Mouse (Mus musculus) brown adipose tissue, adult 24 weeks (tissue): ENCODE data around the gene Olfm2. TPM values are rescaled to one million over a fixed set of nuclear protein-coding genes. Genes with fewer than 3 reads are reported as not detected.

ENCODE experiments used
- H3K27ac ChIP-seq: fragments of 200-500 bp; replicated peaks from 2 replicates; pipeline ENCODE4 v1.5.1; 2012; ENCODE audit warnings: low read depth, mild to moderate bottlenecking, low read length
- H3K4me1 ChIP-seq: fragments of 200-500 bp; 2 replicates; pipeline ENCODE4 v1.6.1; 2012; ENCODE audit warnings: low read length, mixed read lengths; ENCODE audit not compliant: control insufficient read depth, insufficient read depth, insufficient read length
- H3K4me3 ChIP-seq: fragments of 200-500 bp; 2 replicates; pipeline ENCODE4 v1.5.1; 2012; ENCODE audit warnings: low read depth, mild to moderate bottlenecking, low read length, moderate library complexity; ENCODE audit not compliant: insufficient read depth
- polyA plus RNA-seq: library from polyadenylated mRNA; stranded (reverse); fragments of >200 nt; gene quantifications from 2 replicates; pipeline ENCODE4 v1.2.4, GENCODE M21; 2012; ENCODE audit not compliant: missing spikeins, insufficient read depth, insufficient read length

Gene Olfm2
- polyA plus RNA-seq, 1 experiment = not detected

DNA sequence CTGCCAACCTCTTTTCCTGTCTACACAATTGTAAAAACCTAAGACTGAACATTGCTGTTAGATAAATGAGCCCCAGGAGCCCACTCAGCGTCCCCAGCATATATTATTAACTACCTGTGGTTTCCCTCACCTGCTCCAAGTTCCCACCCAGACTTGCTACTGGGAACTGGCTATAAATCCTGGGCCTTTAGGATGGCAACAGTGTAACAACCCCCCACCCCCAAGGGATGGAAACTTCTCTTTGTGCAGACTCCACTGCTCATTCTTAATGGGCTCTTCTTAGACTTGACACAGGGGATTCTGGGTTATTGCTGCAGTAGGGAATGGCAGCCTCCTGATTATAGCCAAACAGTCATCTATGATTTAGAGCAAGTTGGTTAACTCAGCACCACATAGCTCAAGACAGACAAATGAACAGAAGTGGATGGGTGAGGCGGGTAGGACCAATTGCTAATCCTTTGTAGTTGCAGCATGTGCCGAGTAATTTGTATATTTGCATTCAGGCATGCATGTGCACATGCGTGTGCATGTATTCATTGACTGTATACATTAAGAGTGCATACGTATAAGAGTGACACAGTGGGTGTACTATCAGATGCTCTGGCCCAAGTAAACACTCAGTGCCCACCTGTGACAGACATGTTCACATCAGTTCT lies 81.0 kb downstream of the Olfm2 start:
- Histone ChIP-seq H3K27ac (no peak overlapping the region), H3K4me1 (no peaks in the 10 kb centered on the region), H3K4me3 (no peak overlapping the region)

DNA sequence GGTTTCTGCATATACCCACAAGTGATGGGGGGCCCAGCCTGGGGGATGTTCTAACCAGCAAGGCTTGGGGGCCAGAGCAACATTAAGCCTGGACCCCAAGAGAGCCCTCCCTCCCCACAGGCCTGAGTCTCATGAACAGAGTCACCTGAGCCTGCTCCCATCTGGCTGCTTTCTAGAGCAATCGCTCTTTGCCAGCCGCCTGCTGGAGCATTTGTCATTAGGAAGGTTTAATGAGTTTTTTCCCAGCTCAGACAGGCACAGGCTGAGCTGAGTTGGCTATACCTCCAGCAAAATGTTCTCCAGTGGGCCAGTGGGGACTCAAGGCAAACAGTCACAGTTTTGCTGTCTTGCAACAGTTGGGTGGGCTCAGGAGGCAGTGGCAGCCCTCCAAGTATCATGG lies 81.8 kb downstream of the Olfm2 start:
- Histone ChIP-seq H3K4me3 (no peak overlapping the region), H3K4me1 (no peaks in the 10 kb centered on the region), H3K27ac (no peak overlapping the region)

DNA sequence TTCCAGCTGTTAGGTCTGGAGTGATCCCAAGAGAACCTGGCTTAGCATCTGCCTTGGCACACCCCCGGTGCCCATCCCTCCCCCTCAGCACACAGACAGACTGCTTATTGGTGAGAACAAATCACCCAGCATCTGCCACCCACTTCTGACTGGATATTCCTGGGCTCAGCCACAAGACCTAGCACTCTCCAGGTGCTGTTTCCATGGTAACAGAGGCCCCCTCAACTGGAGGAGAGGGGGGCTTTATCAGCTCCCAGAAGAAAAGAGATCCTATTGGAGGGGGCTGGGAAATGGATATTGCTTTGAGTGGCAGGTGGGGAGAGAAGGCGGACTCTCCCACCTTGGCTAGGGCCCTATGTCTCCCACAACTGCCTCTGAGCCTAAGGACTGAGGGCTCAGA lies 82.2 kb downstream of the Olfm2 start:
- H3K4me1 ChIP-seq = no peaks in the 10 kb centered on the region
- H3K4me3 ChIP-seq = no peak overlapping the region
- no peak overlapping the region for H3K27ac ChIP-seq

GRCm38 (mm10) chr9:20662874-20663273 lies 83.3 kb downstream of the Olfm2 start:
- no peak overlapping the region for H3K4me3 ChIP-seq

DNA sequence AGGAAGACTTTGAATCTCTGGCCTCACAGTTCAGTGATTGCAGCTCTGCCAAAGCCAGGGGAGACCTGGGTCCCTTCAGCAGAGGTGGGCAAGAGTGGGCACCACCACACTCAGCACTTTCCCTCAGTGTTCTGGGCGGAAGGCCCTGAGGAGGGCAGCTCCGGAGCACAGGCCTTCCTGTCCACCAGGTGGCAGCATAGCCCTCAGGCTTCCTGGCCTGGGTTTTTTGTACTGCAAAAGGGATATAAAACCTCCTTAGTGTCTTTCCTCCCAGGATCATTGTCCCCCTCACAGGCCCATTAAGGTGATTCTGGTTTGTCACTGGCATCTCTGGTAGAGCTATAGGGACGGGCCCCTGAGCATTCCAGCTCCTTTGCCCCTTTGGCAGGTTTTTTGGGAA lies 83.8 kb downstream of the Olfm2 start:
- Histone ChIP-seq H3K4me3 (no peak overlapping the region), H3K4me1 (no peaks in the 10 kb centered on the region; the same call in 1 of the 2 replicates), H3K27ac (no peak overlapping the region)

More at GRCm38 (mm10) chr9:20662874-20663273, 83.3 kb downstream of the Olfm2 start:
- H3K27ac ChIP-seq = no peak overlapping the region
- no peaks in the 10 kb centered on the region for H3K4me1 ChIP-seq

DNA sequence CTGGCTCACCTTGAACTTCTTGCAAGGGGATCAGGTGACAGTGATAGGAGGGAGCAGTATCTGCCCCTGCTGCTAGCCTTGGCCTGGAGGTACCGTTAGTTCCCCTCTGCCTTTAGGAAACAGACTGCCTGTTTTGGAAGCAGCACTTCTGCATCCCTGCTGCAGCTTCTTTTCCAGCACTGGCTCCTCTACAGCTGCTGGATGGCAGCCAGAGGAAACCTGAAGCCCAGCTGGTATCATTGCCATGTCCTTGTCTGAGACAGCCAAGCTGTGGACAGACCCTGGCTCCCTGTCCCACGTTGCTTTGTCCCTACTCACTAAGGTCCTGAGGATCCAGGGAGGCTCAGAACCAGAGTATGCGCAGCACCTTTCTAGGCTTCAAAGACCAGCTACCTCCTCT lies 88.6 kb downstream of the Olfm2 start:
- Histone ChIP-seq H3K27ac (no peak overlapping the region), H3K4me1 (no peaks in the 10 kb centered on the region; the same call in 1 of the 2 replicates), H3K4me3 (no peak overlapping the region)

DNA sequence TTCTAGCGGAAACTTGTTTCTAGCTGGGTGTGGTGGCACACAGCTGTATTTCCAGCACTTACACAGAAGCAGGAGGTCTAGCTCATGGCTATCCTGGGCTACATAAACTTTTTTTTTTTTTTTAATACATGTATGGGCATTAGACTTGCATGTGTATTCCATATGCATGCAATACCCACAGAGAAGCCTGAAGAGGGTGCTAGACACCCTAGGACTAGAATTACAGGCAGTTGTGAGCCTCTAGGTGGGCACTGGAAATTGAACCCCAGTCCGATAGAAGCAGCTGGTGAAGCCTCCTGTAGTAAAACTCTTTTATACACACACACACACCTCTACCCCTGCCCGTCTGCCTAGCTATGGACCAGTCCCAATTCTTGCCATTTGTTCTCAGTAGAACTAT lies 92.3 kb downstream of the Olfm2 start:
- H3K4me3 ChIP-seq = no peak overlapping the region
- H3K27ac ChIP-seq = no peak overlapping the region
- no peaks in the 10 kb centered on the region; the same call in 1 of the 2 replicates for H3K4me1 ChIP-seq

DNA sequence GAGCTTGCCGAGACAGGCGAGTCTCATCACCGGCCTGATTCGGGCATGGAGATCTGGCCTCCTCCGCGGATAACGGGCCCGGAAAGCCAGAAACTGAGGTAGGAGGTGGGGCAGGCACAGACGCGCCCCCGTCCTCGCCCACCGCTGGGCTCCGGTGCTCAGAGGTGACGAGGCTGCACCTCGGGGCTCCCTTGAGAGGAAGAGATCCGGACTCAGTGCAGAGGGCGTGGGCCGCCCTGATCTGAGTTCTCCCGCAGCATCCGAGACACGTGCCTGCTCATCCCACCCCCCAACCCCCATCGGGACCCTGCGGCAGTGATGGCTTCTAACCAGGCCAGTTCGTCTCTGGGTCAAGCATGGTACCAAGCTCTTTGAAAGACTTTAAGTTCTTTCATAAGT lies 93.9 kb downstream of the Olfm2 start:
- peak overlapping the region; percentile 69 for H3K4me3 ChIP-seq
- H3K4me1 ChIP-seq = no peaks in the 10 kb centered on the region
- H3K27ac ChIP-seq = no peak overlapping the region

DNA sequence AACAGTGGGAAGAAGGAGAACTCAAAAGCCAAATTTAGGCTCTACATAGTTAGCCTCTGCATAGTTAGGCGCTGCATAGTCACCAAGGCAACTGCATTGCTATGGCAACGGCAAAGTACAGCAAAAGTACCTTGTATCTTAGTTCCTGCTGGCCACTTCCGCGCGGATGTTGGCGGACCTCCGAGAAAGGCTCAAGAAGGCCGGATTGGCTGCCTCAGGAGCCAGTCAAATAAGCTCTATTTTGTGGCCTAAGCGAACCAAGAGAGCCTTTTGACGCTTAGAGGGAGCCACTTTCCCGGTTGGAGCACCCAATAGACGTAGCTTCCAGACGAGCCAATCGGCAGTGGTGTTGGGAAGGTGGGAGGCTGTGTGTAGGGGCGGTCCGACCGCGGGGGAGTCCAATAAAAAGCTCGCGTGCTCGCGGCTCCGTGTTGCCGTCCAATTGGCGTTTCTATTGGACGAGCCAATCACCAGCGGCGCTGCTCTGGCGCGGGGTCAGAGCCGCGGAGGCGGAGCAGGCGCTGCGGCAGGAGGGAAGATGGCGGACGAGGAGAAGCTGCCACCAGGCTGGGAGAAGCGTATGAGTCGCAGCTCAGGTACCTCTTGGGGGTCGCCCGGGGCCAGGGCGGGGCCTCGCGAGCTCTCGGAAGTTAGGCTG lies 94.4 kb downstream of the Olfm2 start, which contains the start of gene Pin1:
Pin1 (plus strand) TSS at position 494 of the 658 bp plus-strand sequence.
- Histone ChIP-seq H3K27ac (no peak within 1 kb of the TSS), H3K4me1 (no peaks in the 10 kb centered on the region), H3K4me3 (peak within 1 kb of the TSS; percentile 69)

GRCm38 (mm10) chr9:20645121-20645520 lies 101.0 kb downstream of the Olfm2 start:
- Histone ChIP-seq H3K4me1 (peaks cover 17% of the 10 kb centered on the region), H3K4me3 (peak overlapping the region; percentile 97), H3K27ac (peak overlapping the region; percentile 91; the same call in 1 of the 2 replicates)

- peak within 1 kb of the TSS; percentile 97 for H3K4me3 ChIP-seq
- peaks cover 17% of the 10 kb centered on the region for H3K4me1 ChIP-seq
- H3K27ac ChIP-seq = peak within 1 kb of the TSS; percentile 91
Measured at GRCm38 (mm10) chr9:20644360-20645081, 101.6 kb downstream of the Olfm2 start, which contains the start of gene Fbxl12. Gene Fbxl12 (minus strand): TSS chr9:20644767.

- Histone ChIP-seq H3K4me1 (peaks cover 17% of the 10 kb centered on the region), H3K4me3 (peak overlapping the region; percentile 97), H3K27ac (no peak overlapping the region)
Measured at GRCm38 (mm10) chr9:20643781-20644180, 102.4 kb downstream of the Olfm2 start.

- H3K4me1 ChIP-seq = peaks cover 17% of the 10 kb centered on the region
- peak overlapping the region; percentile 97 for H3K4me3 ChIP-seq
- H3K27ac ChIP-seq = 0 out of 2 replicates have a peak overlapping the region, but pooled peaks have one; percentile 33
Measured at GRCm38 (mm10) chr9:20642896-20643466, 103.2 kb downstream of the Olfm2 start.

DNA sequence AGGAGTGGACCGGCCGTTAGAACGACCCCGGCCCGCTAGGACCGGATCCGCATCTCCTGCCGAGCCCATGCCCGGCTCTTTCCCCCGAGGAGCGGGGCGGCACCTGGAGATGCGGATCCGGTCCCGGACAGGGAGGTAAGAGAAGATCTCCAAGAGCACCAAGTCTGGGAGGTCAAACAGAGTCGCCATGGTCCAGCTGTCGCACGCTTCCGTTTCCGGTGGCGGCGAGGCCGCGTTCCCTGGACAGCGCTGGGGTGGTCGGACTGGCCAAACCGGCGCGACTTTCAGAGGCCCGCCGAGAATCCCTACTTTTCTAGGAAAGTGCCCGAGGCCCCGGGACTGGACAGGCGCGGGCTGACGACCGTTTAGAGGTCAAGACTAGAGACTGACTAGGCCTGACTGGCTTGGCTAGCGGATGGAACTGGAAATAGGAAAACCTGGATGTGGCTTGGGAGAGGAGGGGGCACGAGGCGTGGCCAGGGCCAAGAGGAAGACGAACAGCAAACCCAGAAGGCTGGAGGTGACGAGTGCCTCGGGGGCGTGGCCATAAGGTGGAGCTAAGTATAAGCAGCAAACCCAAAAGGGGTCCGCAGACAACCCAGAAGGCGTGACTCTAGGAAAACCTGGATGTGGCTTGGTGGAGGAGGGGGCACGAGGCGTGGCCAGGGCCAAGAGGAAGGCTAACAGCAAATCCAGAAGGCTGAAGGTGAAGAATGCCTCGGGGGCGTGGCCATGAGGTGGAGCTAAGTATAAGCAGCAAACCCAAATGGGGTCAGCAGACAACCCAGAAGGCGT lies 103.9 kb downstream of the Olfm2 start, which contains the start of gene Ubl5:
Ubl5 (plus strand) TSS at position 778 of the 795 bp plus-strand sequence.
- peaks cover 17% of the 10 kb centered on the region for H3K4me1 ChIP-seq
- H3K27ac ChIP-seq = peak within 1 kb of the TSS; percentile 56
- H3K4me3 ChIP-seq = peak within 1 kb of the TSS; percentile 97
